Mouse (Mus musculus) granulocyte monocyte progenitor cell, adult 5-6 weeks (primary cell): ENCODE measurements around the gene Macrod2. TPM values are rescaled to one million over a fixed set of nuclear protein-coding genes. Genes with fewer than 3 reads are reported as not detected.

Experiments used
- ATAC-seq: replicated peaks from 2 replicates; pipeline ENCODE4 v1.8.0; 2016; ENCODE audit warnings: mild to moderate bottlenecking, moderate TSS enrichment, inconsistent platforms; ENCODE audit not compliant: poor library complexity, severe bottlenecking
- total RNA-seq, 2 experiments: library from RNA; stranded (forward) in 1 of 2; stranded (reverse) in 1 of 2; fragments of 200-712, 200-1000 nt in 1 of 2; fragments of >200 nt in 1 of 2; fragmentation: Nextera tagmentation in 1 of 2; gene quantifications; 2 replicates each; pipeline ENCODE4 v1.2.3; 2014 to 2017

The Macrod2 gene
- total RNA-seq, 2 experiments from 2014 or later = 3.0 to 6.8 TPM

DNA sequence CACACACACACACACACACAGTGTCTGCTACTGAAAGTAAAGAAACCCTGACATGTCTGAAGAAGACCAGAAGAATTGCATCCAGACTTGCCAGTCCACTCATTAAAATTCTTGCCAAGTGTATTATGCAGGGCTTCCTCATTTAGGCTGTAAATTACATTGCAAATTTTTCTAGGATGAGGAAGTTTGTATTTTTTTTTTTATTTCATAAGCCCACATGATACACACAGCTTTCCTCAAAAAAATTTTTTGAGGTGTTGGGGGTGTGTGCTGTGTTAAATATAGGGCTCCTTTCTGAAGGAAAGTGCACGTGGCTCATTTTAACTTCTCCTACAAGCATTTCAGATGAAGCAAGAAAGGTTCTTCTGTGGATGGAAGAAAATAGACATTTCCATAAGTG is 613.3 kb downstream of the Macrod2 start:
- peak; percentile 66 for ATAC-seq

DNA sequence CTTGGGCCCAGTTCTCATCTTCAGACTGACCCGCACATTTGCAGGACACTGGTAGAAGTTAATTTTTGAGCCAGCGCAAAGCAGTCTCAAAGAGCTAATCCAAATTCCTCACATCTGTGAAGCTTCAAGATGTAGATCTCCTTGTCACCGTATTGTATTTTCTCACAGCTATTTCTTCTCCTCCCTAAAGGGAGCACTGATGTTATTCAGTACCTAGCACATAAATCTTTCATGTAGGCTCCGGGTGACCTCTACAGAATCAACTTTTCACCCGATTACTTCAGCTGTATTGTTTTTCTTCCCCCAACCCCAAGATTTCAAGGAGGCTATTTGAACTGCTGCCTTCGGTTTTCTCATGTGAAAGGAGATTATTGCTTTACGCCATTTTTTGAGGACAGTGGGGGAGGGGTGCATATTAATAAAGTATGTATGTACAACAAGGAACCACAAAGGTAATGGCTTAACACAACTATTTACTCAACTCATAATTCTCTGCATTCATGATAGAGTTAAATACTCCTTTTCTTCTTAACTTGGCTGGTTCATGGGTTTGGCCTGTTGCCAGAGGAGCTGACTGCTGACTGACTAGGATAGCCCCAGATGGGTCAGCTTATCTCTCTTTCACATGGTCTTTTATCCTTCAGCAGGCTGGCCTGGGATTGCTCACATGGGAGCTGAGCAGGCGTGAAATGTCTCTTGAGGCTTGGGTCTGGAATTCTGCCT is 618.5 kb downstream of the Macrod2 start:
- ATAC-seq = no peak

DNA sequence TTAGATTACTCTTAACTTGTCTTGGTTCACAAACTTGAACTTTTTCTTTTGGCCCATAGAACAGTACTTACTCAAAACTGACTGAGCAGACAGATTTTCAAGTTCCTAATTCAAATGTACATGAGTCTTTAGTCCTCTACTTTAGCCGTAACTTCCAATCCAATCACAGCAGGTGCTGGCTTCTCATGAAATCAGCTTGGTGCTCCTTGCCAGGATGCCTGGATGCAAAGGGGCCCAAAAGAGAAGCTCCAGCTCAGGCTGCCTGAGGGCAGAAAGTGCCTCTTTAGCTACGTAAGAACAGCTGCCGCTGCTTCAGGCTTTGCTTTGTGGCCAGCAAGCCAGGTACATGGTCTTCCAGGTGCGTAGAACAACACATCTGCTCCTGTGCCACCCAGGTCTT is 627.9 kb downstream of the Macrod2 start:
- no peak for ATAC-seq

DNA sequence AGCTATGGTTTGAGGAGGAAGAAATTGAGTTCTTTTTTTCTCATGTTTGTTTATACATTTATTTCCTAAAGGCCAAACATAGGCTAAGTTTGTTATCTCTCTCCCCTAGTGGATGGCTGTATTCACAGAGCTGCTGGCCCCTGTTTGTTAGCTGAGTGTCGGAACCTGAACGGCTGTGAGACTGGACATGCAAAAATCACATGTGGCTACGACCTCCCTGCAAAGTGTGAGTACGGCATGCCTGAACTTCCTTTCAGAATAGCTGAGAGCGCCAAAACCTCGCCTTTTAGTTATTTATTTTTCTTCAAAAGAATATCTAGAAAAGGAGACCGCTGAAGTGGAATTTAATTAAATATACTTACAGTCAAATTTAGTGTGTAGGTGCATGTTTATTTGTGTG is 628.8 kb downstream of the Macrod2 start:
- ATAC-seq = no peak

DNA sequence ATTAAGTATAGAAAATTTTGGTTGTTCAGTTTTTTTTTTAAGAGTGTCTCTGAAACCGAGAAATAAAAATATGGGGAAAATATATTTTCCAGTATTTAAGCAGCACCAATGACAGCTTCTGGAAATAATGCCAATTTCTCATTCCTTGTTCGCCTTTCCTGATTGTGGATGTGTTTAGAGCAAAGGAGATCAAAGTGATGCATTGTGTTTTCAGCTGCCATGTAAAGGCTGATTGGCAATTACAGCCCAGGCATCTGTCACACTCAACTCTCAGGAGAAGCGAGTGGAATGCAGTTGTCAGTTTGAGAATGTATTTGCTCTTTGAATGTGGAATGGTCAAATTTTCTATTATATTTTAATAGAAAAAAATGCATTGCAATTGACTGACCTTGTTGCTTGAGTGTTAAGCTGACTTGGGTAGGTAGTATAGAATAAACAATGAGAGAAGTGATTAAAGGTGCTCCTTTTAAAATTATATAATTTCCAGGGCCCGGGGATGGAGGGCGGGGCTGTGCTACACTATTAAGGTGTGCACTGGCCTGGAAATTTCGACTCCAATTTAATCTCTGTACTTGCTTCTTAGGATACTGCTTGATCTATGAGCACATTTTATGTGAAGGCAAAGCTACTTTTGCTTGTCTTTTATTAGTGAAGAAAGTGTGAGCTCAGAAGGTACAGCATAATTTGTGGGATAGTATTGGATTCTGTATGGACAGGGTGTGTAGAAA is 629.4 kb downstream of the Macrod2 start:
- no peak for ATAC-seq

DNA sequence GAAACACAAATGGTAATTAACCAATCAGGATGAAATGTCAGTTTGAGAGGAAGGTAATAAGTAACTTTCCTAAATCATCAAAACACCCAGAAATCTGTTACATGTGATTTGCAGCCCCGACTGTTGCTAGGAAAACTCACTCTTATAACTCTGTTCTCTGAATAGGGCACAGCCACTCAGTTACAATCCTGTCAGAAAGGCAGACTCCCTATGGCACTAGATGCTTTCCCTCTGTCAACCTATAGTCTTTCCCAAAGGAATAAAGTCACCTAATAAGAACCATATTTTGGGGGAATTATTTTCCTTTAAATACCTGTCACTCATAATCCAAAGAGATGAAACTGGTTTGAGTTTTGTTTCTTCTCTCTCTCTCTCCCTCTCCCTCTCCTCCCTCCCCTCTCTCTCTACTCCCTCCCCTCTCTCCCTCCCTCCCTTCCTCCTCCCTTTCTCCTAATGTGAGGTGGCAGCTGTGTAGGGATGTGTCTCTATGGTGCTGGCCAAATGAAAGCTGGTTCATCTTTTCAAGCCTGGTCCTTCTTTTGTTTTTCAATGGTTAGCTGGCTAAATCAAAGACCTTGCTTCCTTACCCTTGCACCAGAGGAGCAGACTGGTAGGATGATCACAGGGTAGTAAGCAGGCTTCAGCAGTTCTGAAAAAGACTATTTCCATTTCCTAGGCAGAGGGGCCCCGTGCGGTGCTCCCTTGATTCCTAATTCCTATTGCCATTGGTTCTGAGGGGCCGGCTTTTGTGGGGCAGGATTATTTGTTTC is 661.8 kb downstream of the Macrod2 start:
- no peak for ATAC-seq

DNA sequence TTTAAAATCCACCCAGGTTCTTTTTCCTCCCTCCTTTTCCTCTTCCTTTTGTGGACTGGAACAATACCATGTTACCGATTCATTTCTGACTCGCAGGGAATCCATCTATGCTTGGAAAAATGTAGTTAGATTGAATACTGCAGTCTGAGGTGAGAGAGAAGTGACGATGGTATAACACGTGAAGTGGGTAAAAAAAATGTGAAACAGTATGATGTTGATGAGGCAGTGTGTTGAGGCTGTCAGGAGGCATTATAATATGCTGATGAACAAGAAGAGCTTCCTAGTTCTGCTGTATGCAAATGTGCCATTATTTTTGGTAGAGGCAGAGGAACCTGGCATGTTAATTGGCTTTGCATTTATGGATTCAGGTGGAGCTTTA is 662.3 kb downstream of the Macrod2 start:
- no peak for ATAC-seq

DNA sequence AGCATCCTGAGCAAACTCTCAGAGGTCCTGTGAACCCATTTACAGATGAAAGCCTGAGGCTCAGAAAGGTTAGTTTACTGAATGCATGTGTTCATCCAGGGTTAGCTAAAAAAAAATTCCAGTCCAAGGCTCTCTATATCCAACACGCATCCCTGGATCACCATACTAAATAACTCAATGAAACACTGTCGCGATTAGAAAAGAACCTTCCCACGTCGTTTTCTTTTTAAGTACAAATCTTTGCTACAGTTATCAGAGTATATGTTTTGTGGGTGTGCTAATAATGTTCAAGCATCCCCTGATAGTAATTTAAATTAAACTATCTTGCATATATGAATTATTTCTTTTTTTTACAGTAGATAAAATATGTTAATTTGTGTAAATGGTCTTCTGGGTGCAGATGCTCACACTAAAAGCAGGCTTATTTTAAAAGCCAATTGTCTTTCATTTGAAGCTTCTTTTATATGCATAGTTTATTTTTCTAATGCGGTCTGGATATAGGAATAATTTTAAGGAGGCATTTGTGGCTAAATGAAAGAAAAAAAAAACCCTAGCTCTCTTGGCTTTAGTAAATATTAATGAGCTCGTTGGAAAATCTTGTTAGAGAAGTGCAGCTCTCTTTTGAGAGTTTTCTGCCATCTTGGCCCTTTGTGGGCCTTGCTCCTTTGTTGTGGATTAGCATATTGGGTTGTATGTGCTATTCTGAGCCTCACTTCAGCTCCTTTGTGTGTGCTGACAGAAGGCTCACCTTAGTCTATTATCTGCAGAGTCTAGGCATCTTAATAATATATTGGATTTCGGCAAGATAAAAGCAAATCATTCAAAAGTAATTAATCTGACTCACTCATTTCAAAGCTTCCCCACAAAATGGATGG is 679.1 kb downstream of the Macrod2 start:
- ATAC-seq = no peak

DNA sequence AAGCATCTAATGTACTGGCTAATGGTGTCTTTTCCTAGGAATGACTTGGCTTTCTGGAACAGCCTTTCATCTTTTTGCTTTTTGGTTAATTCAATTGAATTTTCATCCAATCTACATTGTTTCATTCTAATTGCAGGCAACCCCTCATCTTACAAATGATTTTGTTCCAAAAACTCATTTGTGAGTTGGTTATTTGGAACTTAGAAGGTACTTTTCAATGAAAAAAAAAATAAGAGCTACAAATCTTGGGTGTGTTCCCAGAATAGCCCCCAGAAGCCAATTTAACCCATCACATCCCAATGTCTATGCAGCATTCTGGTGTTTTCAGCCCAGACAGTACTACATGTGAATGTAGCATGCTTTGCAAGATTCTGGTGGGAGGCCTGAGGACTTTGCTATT is 683.1 kb downstream of the Macrod2 start:
- ATAC-seq = no peak

DNA sequence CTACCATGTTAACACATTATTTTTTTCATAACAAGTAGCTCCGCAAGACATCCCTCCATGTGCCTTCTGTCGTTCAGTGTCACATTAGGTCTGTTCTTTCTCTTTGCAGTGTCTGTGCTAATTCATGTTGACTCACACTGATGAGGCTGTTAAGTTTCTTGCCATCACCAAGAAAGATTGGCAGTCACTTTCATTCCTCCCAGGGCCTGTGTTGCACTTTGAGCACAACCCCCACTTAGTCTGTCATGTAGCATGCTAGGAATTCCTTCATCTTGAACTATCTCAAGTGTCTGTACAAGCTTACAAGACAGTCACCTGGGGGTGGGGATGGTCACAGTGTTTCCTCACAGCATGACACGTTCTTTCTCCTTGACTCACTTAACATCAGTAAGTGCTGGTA is 696.2 kb downstream of the Macrod2 start:
- no peak for ATAC-seq

DNA sequence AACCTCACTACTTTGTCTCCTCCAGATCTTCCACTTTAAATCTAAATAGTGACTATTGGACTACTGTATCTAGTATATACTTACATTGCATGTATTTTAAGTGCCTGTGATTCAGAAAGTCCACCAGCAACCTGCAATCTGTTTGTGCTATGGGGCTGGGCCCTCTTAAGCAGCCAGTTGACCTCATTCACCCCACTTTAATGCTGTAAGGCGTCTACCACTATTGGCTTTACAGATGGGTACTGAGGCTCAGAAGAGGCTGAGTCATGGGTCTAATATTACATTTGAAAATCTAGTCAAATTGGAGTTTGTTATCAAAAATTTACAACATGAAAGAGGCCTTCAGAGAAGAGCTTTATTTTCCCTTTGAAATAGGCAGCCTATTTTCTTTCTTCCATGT is 722.5 kb downstream of the Macrod2 start:
- ATAC-seq = no peak

DNA sequence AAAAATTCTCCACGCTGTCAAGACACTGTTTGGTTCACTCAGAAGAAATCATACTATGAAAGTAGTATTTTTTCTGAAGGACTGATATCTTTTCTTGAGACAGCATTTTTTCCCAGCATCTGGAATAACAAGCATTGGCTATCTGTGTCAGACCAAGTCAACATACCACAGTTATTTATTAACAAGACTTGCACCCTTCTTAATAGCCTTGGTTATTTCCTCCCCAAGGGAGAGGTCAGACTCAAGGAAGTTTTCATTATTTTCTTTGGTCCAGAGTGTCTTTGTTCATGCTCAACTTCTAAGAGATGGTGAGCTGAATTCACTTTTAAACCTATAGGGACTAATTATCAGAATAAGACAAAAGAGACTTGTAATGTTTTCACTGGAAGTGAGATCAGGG is 728.8 kb downstream of the Macrod2 start:
- ATAC-seq = no peak

DNA sequence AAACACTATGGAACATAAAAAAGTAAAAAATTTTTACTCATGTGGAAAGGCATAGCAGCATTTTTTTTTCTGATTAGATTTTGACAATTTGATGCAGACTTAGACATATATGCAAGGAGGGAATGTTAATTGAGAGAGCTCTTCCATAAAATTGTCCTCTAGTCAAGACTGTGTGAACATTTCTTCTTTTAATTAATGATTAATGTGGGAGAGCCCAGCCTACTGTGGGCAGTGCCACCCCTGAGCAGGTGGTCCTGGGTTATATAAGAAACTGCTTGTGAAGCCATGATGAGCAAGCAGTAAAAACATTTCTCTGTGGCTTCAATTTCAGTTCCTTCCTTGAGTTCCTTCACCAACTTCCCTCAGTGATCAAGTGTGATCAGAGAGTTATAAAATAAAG is 730.5 kb downstream of the Macrod2 start:
- no peak for ATAC-seq

DNA sequence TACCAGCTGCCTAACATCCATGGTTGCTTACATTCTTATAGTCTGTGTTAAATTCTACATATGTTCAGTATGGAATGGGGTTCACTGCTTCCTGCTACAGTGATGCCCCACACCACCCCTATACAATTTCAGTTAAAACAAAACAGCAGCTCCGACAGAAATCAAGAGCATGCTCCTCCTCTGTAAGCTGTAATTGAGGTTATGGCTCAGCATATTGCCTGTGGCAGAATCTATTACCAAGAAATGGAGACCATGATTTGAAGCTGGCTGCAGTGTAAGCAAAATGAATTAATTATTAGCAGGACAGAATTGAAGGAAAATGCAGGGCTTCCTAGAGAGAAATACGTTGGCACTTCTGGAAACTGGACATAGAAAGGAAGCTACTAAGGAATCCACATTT is 747.2 kb downstream of the Macrod2 start:
- no peak for ATAC-seq

DNA sequence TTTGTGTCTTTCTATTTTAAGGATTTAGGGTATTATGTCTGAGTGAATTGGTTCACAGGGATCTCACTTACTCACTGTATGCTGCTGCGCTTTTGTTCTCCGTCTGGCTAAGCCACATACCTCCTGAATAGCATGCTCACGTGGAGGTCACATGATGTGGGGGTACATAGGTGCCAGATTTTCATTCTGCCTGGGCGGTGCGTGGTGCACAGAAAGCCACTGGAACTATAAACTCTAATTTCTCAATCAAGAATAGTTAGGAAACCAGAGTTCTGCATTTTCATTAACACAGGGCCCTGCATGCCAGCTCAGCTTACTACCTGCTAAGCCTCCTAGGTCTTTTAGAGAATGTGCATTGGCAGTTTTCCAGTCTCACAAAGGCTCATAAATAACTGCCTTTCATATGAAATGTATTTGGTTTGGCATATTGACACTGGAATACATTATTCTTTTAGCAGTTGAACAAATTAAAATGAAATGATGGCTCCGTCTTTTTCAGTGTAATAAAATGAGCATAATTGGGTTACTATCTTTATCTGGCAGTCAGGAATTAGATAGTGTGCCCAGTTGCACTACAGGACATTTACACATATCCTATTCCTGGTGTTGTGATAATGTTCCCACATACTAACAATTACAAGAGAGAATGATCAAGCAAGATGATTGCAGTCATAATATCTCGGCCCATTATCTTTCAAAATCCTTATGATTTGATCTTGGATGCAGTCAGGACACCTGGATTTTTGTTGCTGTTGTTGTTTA is 757.1 kb downstream of the Macrod2 start:
- ATAC-seq = no peak

DNA sequence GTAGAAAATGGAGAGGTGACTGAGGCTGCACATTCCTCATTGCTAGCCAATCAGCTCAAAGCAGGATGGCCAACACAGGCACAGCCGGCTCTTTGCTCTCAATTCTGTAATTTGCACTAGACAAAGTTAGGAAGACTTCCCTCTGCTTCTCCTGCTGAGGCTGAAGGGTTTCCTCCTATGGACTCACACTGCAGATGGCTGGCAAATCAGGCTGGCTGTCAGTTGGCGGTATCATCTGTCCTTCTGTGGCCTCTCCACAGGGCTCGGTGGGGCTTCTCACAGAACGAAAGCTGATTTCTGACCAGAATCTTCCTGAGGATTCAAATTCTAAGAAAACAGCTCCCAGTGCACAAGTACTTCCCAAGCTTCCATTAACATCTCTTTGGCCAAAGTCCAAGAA is 760.9 kb downstream of the Macrod2 start:
- no peak for ATAC-seq

DNA sequence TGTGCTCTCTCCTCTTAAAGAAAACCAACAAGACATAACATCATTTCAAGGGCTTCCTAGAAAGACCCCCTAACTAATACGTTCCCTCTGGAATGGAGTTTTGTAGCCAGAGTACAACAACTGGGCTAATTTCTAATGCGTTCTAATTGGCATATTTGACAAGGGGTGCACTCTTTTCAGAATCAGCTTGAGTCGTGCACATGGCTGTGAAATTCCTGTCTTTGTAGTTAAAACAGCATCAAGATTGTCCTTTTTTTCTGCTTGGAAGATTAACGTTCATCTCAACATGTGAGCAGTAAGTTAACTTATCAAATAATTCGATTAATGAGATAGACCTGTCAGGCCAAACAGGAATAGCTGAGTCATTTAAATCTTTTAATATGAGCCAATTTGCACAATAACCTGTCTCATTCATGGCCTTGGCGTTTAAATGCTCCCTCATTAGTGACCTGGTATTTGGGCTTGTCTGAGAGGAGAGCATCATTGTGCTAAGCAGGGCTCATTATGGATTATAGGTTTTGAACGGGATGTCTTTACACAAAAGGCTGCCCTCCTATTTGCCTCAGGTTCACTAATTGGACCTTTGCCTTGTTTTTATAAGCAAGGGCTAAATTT is 762.0 kb downstream of the Macrod2 start:
- no peak for ATAC-seq

DNA sequence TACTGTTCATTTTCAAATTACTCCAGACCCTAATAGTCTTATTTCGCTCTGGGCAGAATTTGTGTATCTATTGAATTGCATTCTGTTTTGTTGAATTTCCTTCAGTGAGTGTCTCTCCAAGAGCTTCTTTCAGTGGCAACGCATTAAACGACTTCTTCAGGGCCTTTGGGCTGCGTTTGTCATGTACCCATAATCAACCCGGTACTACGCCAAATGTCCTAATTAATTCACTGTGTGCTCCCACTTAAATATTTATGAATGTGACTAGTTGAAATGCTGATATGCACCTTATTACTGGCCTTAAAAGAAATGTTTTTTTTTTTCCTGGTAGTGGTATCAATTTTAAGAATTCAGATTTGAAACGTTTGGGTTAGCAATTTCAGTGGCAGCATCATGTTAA is 763.1 kb downstream of the Macrod2 start:
- no peak for ATAC-seq

DNA sequence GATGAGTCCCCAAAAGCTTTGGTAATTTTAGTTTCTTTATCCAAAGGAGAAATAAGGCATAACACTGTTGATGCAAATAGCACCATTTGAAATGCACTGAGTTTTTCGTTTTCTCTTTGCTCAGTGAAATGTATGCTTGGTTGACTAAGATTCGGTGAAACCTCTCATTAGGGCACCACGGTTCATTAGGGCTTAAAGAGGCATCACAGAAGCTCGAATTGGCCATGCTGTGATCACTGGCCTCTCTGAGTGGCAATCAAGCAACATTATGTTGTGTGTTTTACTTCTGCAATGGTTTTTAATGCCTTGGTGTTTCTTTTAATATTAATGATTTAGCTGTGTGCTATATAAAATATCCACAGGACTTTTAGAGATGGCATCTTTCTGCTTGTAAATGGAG is 768.8 kb downstream of the Macrod2 start:
- no peak for ATAC-seq
